Mouse (Mus musculus): ENCODE measurements at regions not wholly inside any gene's neighbourhood (a gene's known extent, or its start where the extent isn't known, plus 50 kb on each side); places are given as distances from the start of the nearest gene placed in this dataset.

GRCm38 (mm10) chr13:56947266-56947665 is 51.5 kb upstream of the Trpc7 start:
- Histone ChIP-seq H3K4me2 (replicated peaks) (no peak overlapping the region), H3K9me3 (no peaks in the 10 kb centered on the region), H3K36me3 (no peaks in the 10 kb centered on the region), H3K27me3 (no peaks in the 10 kb centered on the region), H3K4me1 (no peaks in the 10 kb centered on the region), H3K9ac (replicated peaks) (no peak overlapping the region), H3K4me3 (no peak overlapping the region), H3K27ac (replicated peaks) (no peak overlapping the region)
- ATAC-seq (ENCODE audit: low FRiP score, low read depth), result no peak
- 83% methylated on average over 7 of the region's 7 CpGs for WGBS
